Mouse (Mus musculus): ENCODE data around the gene Mmp3.
"Not testable (repeated sequence)": the region's sequence is repeated elsewhere in the genome, so short reads cannot be mapped to it uniquely, and the experiment has no call there.

The Mmp3 gene

DNA sequence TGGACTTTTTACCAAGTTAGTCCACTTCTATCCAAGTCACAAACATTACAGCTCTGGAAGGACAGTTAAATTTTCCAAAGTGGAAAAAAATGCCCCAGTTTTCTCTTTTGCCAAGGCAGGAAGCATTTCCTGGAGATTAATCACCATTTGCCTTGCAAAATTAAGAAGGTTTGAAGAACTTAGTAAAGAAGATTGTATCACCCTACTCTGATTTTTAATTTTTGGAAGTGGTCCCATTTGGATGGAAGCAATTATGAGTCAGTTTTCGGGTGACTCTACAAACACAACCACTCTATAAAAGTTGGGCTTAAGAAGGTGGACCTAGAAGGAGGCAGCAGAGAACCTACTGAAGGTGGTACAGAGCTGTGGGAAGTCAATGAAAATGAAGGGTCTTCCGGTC lies at the start of gene Mmp3:
Gene Mmp3 (plus strand): TSS at position 301 of the 400 bp plus-strand sequence.
- no peak for DNase-seq (ENCODE audit: low spot score)

- DNase-seq (ENCODE audit: low spot score) = not testable (repeated sequence)
Measured at GRCm38 (mm10) chr9:7396556-7396955, 49.1 kb upstream of the Mmp3 start.

GRCm38 (mm10) chr9:7453302-7453701 lies 7.7 kb downstream of the Mmp3 start:
- no peak for DNase-seq (ENCODE audit: low spot score)

GRCm38 (mm10) chr9:7470262-7470661 lies 24.6 kb downstream of the Mmp3 start:
- DNase-seq (ENCODE audit: low spot score) = no peak

DNA sequence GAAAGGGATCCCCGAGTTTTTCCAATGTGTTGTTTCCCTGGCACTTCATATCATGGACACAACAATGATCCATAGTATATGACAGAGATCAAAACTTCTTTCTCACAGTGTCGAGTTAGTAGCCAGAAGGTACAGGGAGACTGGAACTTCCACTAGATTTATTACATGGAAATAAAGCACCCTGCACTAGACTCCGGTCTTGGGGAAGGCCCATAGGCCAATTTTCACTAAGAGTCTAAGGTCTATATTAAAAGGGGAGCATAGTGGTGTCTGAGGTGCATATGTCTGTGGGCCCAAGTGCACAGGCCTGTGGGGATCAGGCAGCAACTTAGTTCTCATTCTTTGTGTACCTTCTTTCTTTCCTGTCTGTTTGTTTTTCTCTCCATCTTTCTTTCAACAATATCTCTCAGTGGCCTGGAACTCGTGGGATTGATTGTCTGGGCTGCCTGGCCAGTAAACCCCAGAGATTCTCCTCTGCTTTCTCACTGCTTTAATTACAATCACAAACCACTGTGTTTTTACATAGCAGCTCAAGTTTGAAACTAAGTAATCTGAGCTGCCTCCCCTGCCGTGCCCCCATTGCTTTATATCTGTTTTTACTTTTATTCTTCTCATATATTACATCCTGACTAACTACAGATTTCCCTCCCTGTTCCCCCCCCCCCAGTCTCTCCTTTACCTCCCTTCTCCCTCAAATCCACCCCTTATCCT lies 38.2 kb downstream of the Mmp3 start:
- no peak for DNase-seq (ENCODE audit: low spot score)

DNA sequence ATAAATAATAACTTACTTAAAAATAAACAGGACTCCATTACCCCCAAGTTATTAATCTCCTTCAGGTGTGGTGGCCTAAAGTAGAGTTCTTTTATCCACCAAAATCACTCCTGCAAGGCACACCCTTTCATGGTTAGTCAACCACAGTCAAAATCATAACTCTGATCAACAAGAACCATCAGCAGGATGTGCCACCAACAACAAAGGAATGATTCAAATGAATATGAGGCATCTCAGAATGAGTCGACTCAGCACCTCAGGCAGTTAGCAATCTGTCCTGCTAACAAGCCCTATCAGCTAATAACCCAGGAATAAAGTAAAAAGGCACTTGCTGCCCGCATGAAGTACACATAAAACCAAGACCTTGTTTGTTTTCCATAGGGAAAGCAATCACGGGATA lies 55.5 kb downstream of the Mmp3 start:
- DNase-seq (ENCODE audit: low spot score) = no peak

DNA sequence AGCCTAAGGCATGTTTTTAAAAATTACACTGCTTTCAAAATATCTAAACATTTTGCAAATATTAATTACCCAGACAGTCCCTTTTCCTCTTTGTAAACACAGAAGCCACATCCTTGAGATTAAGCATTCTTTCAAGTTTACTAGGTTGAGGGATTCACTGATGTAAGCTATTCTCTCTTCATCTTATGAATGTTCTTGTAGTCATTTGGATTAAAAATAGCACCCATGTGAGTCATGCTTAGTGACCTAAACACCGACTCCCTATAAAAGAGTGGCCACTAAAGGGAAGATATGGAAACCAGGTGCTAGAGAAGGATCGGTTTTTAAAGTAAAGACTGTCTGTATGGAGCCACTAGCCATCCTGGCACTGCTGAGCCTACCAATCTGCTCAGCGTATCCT lies 56.4 kb downstream of the Mmp3 start, which contains the start of gene Mmp10:
Gene Mmp10 (plus strand): TSS at position 302 of the 400 bp plus-strand sequence.
- no peak for DNase-seq (ENCODE audit: low spot score)
